Mouse (Mus musculus) megakaryocyte progenitor cell, adult 5-6 weeks (primary cell): Measurements from ENCODE around the gene Olfr780. TPM values are rescaled to one million over a fixed set of nuclear protein-coding genes. Genes with fewer than 3 reads are reported as not detected.
"Not testable (repeated sequence)": the region's sequence is repeated elsewhere in the genome, so short reads cannot be mapped to it uniquely, and the experiment has no call there.

Source experiments
- ATAC-seq: replicated peaks from 2 replicates; pipeline ENCODE4 v1.8.0; 2016; ENCODE audit warnings: mild to moderate bottlenecking, moderate TSS enrichment, inconsistent platforms; ENCODE audit not compliant: poor library complexity
- total RNA-seq, 2 experiments: library from RNA; stranded (forward) in 1 of 2; stranded (reverse) in 1 of 2; fragments of 157-497, 149-512 nt in 1 of 2; fragments of 200-1000 nt in 1 of 2; gene quantifications; 2 replicates each; pipeline versions ENCODE4 v1.2.3 to v1.2.4; 2015 to 2017

Gene Olfr780
- not detected in 2 replicates for total RNA-seq (2015)
- not detected in 2 replicates for total RNA-seq (2017)

- no peak for ATAC-seq
Measured at GRCm38 (mm10) chr10:129317817-129318216, at the start of gene Olfr780. Olfr780 (plus strand) TSS chr10:129318117.

- ATAC-seq = no peak
Measured at GRCm38 (mm10) chr10:129271081-129271535, 46.8 kb upstream of the Olfr780 start, which contains the start of gene Olfr777. Olfr777 (minus strand) TSS chr10:129271485.

- not testable (repeated sequence) for ATAC-seq
Measured at GRCm38 (mm10) chr10:129312973-129313372, 4.9 kb upstream of the Olfr780 start.

DNA sequence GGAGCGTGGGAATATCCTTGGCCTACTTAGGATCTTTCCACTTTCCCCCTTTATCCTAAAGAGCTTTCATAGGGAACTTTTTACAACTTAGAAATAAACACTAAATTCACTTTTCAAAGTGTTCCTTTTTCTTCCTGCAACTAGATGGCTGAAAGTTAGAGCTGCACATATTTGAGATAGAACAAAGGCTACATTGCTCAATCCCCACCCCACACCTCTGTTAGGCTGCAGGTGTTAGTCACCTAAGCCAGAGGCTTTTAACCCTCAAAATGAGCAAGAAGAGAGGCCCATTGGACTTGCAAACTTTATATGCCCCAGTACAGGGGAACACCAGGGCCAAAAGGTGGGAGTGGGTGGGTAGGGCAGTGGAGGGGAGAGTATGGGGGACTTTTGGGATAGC is 4.4 kb upstream of the Olfr780 start:
- ATAC-seq = not testable (repeated sequence)

DNA sequence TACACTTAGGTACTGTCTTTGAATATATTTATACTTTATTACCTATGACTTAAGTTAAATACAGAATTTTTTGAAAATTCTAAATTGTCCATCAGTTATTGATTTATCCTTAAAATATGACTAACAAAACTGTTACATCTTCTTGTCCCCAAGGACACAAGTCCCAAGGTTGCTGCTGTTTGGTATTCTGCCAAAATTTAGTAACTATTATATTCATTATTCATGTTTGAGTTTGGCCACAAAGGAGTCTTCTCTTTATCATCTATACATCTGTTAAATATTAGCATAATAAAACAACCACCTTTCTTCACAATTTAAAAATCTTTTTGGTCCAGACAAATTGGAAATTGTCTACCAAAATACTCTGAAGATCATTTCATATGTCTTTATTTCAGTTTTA is 10.6 kb downstream of the Olfr780 start, which contains the start of gene Olfr781:
TSS of gene Olfr781 (plus strand) at position 301 of the 400 bp plus-strand sequence.
- no peak for ATAC-seq

DNA sequence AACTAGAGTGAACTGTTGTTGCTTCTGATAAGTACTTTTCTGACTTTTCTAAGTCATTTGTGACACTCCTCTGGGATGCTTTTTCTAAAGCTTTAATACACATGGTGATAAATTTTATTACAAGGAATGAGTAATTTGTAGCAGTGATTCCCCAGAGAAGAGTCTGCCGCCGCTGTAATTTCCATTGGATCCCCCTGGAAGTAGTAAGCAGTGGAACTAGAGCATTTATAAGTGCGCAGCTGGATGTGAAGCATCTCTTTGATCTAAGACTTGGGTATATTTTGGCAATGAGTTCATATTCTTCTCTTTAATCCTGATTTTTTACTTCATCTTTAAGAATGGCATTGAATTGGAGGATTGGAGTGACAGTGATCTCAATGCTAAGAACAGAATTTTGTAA is 30.6 kb downstream of the Olfr780 start, which contains the start of gene Olfr782:
TSS of gene Olfr782 (plus strand) at position 301 of the 400 bp plus-strand sequence.
- no peak for ATAC-seq

DNA sequence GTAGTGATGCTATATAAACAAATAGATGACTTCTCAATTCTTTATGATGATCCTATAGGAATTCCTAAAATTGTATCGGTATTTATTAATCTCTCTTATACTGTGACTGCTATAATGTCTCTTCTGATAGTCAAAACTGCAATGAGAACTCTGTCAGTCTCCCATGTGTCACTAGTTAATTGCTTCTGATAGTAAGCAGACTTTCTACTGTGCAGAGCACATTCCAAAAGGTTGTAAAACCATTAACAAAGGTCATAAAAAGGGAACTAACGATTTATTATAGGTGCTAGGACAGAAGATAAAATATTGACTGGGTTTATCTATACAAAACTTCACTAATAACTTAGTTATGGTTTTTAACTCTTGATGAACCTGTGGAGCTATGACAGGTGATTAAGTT is 34.6 kb downstream of the Olfr780 start:
- ATAC-seq = not testable (repeated sequence)

GRCm38 (mm10) chr10:129356496-129356895 is 38.6 kb downstream of the Olfr780 start:
- not testable (repeated sequence) for ATAC-seq

GRCm38 (mm10) chr10:129357307-129357706 is 39.4 kb downstream of the Olfr780 start:
- no peak for ATAC-seq

Other genes with a start within 250 kb of the Olfr780 start
- not detected in 2 replicates for gene Olfr766-ps1, start 249.1 kb upstream of the Olfr780 start, total RNA-seq (2015)
- not detected in 2 replicates for gene Olfr766-ps1, start 249.1 kb upstream of the Olfr780 start, total RNA-seq (2017)
- gene Olfr767, start 235.2 kb upstream of the Olfr780 start, total RNA-seq (2015) = not detected in 2 replicates
- not detected in 2 replicates for gene Olfr767, start 235.2 kb upstream of the Olfr780 start, total RNA-seq (2017)
- not detected in 2 replicates for gene Olfr768, start 218.7 kb upstream of the Olfr780 start, total RNA-seq (2015)
- gene Olfr768, start 218.7 kb upstream of the Olfr780 start, total RNA-seq (2017) = not detected in 2 replicates
- gene Olfr769, start 200.3 kb upstream of the Olfr780 start, total RNA-seq (2015) = not detected in 2 replicates
- not detected in 2 replicates for gene Olfr769, start 200.3 kb upstream of the Olfr780 start, total RNA-seq (2017)
- gene Olfr770, start 179.1 kb upstream of the Olfr780 start, total RNA-seq (2015) = not detected in 2 replicates
- not detected in 2 replicates for gene Olfr770, start 179.1 kb upstream of the Olfr780 start, total RNA-seq (2017)
- not detected in 2 replicates for gene Olfr771, start 153.4 kb upstream of the Olfr780 start, total RNA-seq (2015)
- not detected in 2 replicates for gene Olfr771, start 153.4 kb upstream of the Olfr780 start, total RNA-seq (2017)
- gene Olfr772, start 140.2 kb upstream of the Olfr780 start, total RNA-seq (2015) = not detected in 2 replicates
- not detected in 2 replicates for gene Olfr772, start 140.2 kb upstream of the Olfr780 start, total RNA-seq (2017)
- gene Olfr773, start 130.7 kb upstream of the Olfr780 start, total RNA-seq (2015) = not detected in 2 replicates
- not detected in 2 replicates for gene Olfr773, start 130.7 kb upstream of the Olfr780 start, total RNA-seq (2017)
- gene Olfr774, start 81.9 kb upstream of the Olfr780 start, total RNA-seq (2015) = not detected in 2 replicates
- not detected in 2 replicates for gene Olfr774, start 81.9 kb upstream of the Olfr780 start, total RNA-seq (2017)
- gene Olfr775, start 69.7 kb upstream of the Olfr780 start, total RNA-seq (2015) = not detected in 2 replicates
- not detected in 2 replicates for gene Olfr775, start 69.7 kb upstream of the Olfr780 start, total RNA-seq (2017)
- not detected in 2 replicates for gene Olfr776, start 59.0 kb upstream of the Olfr780 start, total RNA-seq (2015)
- not detected in 2 replicates for gene Olfr776, start 59.0 kb upstream of the Olfr780 start, total RNA-seq (2017)
- gene Olfr777, start 46.6 kb upstream of the Olfr780 start, total RNA-seq (2015) = not detected in 2 replicates
- not detected in 2 replicates for gene Olfr777, start 46.6 kb upstream of the Olfr780 start, total RNA-seq (2017)
- not detected in 2 replicates for gene Olfr781, start 10.7 kb downstream of the Olfr780 start, total RNA-seq (2015)
- not detected in 2 replicates for gene Olfr781, start 10.7 kb downstream of the Olfr780 start, total RNA-seq (2017)
- not detected in 2 replicates for gene Olfr782, start 30.7 kb downstream of the Olfr780 start, total RNA-seq (2015)
- not detected in 2 replicates for gene Olfr782, start 30.7 kb downstream of the Olfr780 start, total RNA-seq (2017)
- gene Olfr784, start 66.0 kb downstream of the Olfr780 start, total RNA-seq (2015) = 0.29 and 0.35 TPM in 2 replicates
- 0.04 TPM in 1 of 2 replicates, not detected in the other for gene Olfr784, start 66.0 kb downstream of the Olfr780 start, total RNA-seq (2017)
- not detected in 2 replicates for gene Olfr785, start 87.3 kb downstream of the Olfr780 start, total RNA-seq (2015)
- not detected in 2 replicates for gene Olfr785, start 87.3 kb downstream of the Olfr780 start, total RNA-seq (2017)
- gene Olfr786, start 109.2 kb downstream of the Olfr780 start, total RNA-seq (2015) = not detected in 2 replicates
- gene Olfr786, start 109.2 kb downstream of the Olfr780 start, total RNA-seq (2017) = not detected in 2 replicates
- not detected in 2 replicates for gene Olfr787, start 143.7 kb downstream of the Olfr780 start, total RNA-seq (2015)
- gene Olfr787, start 143.7 kb downstream of the Olfr780 start, total RNA-seq (2017) = not detected in 2 replicates
- not detected in 2 replicates for gene Olfr788, start 152.9 kb downstream of the Olfr780 start, total RNA-seq (2015)
- not detected in 2 replicates for gene Olfr788, start 152.9 kb downstream of the Olfr780 start, total RNA-seq (2017)
- gene Olfr789, start 166.6 kb downstream of the Olfr780 start, total RNA-seq (2015) = not detected in 2 replicates
- gene Olfr789, start 166.6 kb downstream of the Olfr780 start, total RNA-seq (2017) = not detected in 2 replicates
- not detected in 2 replicates for gene Olfr790, start 180.4 kb downstream of the Olfr780 start, total RNA-seq (2015)
- not detected in 2 replicates for gene Olfr790, start 180.4 kb downstream of the Olfr780 start, total RNA-seq (2017)
- not detected in 2 replicates for gene Olfr791, start 203.7 kb downstream of the Olfr780 start, total RNA-seq (2015)
- gene Olfr791, start 203.7 kb downstream of the Olfr780 start, total RNA-seq (2017) = not detected in 2 replicates
- gene Olfr792, start 221.0 kb downstream of the Olfr780 start, total RNA-seq (2015) = not detected in 2 replicates
- not detected in 2 replicates for gene Olfr792, start 221.0 kb downstream of the Olfr780 start, total RNA-seq (2017)
- not detected in 2 replicates for gene Olfr794, start 249.5 kb downstream of the Olfr780 start, total RNA-seq (2015)
- gene Olfr794, start 249.5 kb downstream of the Olfr780 start, total RNA-seq (2017) = not detected in 2 replicates